Mouse (Mus musculus): ENCODE measurements around the gene Ell. TPM values are rescaled to one million over a fixed set of nuclear protein-coding genes. Genes with fewer than 3 reads are reported as not detected.
"Not testable (repeated sequence)": the region's sequence is repeated elsewhere in the genome, so short reads cannot be mapped to it uniquely, and the experiment has no call there.

The Ell gene
- polyA plus RNA-seq, 1 experiment = 25.1 TPM

- no peak for DNase-seq (ENCODE audit: extremely low spot score in 1 of 2, low spot score in 1 of 2)
Observed at GRCm38 (mm10) chr8:70561809-70562535, 22.7 kb downstream of the Ell start.

- DNase-seq (ENCODE audit: extremely low spot score in 1 of 2, low spot score in 1 of 2) = no peak
Observed at GRCm38 (mm10) chr8:70562802-70563201, 23.5 kb downstream of the Ell start.

GRCm38 (mm10) chr8:70563763-70564387, 24.6 kb downstream of the Ell start:
- DNase-seq (ENCODE audit: extremely low spot score in 1 of 2, low spot score in 1 of 2) = no peak

- DNase-seq (ENCODE audit: extremely low spot score in 1 of 2, low spot score in 1 of 2) = no peak
Observed at GRCm38 (mm10) chr8:70564696-70565235, 25.5 kb downstream of the Ell start.

GRCm38 (mm10) chr8:70565561-70565960, 26.3 kb downstream of the Ell start:
- DNase-seq (ENCODE audit: extremely low spot score in 1 of 2, low spot score in 1 of 2) = no peak

GRCm38 (mm10) chr8:70570360-70570759, 31.1 kb downstream of the Ell start:
- DNase-seq (ENCODE audit: extremely low spot score in 1 of 2, low spot score in 1 of 2) = no peak

GRCm38 (mm10) chr8:70570990-70571389, 31.7 kb downstream of the Ell start:
- no peak for DNase-seq (ENCODE audit: extremely low spot score in 1 of 2, low spot score in 1 of 2)

- no peak for DNase-seq (ENCODE audit: extremely low spot score in 1 of 2, low spot score in 1 of 2)
Observed at GRCm38 (mm10) chr8:70574302-70574701, 35.0 kb downstream of the Ell start.

GRCm38 (mm10) chr8:70574915-70575314, 35.7 kb downstream of the Ell start:
- no peak for DNase-seq (ENCODE audit: extremely low spot score in 1 of 2, low spot score in 1 of 2)

GRCm38 (mm10) chr8:70577207-70577606, 38.0 kb downstream of the Ell start:
- no peak for DNase-seq (ENCODE audit: extremely low spot score in 1 of 2, low spot score in 1 of 2)

GRCm38 (mm10) chr8:70583476-70584387, 44.5 kb downstream of the Ell start:
- DNase-seq (ENCODE audit: extremely low spot score in 1 of 2, low spot score in 1 of 2) = no peak

- no peak for DNase-seq (ENCODE audit: extremely low spot score in 1 of 2, low spot score in 1 of 2)
Observed at GRCm38 (mm10) chr8:70584606-70585257, 45.5 kb downstream of the Ell start.

GRCm38 (mm10) chr8:70585258-70585652, 46.0 kb downstream of the Ell start:
- DNase-seq (ENCODE audit: extremely low spot score in 1 of 2, low spot score in 1 of 2) = no peak

- DNase-seq (ENCODE audit: extremely low spot score in 1 of 2, low spot score in 1 of 2) = not testable (repeated sequence)
Observed at GRCm38 (mm10) chr8:70587955-70588354, 48.7 kb downstream of the Ell start.

GRCm38 (mm10) chr8:70591569-70591968, 52.3 kb downstream of the Ell start:
- DNase-seq (ENCODE audit: extremely low spot score in 1 of 2, low spot score in 1 of 2) = no peak

- no peak for DNase-seq (ENCODE audit: extremely low spot score in 1 of 2, low spot score in 1 of 2)
Observed at GRCm38 (mm10) chr8:70593173-70593572, 53.9 kb downstream of the Ell start.

- DNase-seq (ENCODE audit: extremely low spot score in 1 of 2, low spot score in 1 of 2) = peak in 1 of 2 experiments; percentile 74
Observed at GRCm38 (mm10) chr8:70593961-70594609, 54.8 kb downstream of the Ell start, which contains the start of gene Isyna1. TSS of gene Isyna1 (plus strand) at chr8:70594373.

- no peak for DNase-seq (ENCODE audit: extremely low spot score in 1 of 2, low spot score in 1 of 2)
Observed at GRCm38 (mm10) chr8:70594621-70595564, 55.6 kb downstream of the Ell start.

- no peak for DNase-seq (ENCODE audit: extremely low spot score in 1 of 2, low spot score in 1 of 2)
Observed at GRCm38 (mm10) chr8:70595811-70596210, 56.6 kb downstream of the Ell start.

All from frontal cortex, adult 2 months (tissue).